Mouse (Mus musculus) lung, postnatal 4 days (tissue): ENCODE data around the gene Pon1.

Experiments used
- DNase-seq, 2 experiments: peaks; one replicate each; pipeline ENCODE4 v3.0.0; 2021

Pon1 gene

DNA sequence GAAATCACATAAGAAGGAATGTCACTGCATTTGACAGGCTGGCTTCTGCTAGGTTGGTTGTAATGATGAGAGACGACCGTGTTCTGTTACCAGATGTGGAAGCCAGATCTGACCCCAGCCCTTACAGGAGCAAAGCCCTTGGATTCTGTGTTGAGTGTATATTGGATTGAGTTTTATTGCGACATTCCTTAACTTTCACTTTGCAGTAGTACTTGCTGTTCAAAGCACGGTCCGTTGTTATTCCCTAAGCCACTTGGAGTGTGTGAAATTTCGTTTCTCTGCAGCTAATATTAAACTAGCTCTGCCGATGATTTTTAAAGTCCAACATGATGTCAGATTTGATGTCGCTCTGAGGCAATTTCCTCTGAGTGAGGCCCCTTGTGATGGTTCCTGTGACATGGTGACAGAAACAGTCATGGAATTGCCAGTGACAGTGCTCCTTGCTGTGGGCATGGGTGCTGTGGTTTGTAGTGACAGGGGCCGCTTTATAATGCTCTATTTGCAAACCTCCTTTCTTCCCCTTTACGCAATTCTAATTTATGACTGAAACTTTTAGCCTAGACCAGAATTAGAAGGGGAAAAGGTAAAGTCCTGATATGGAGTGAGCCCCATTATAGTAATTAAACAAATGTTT is 19.4 kb downstream of the Pon1 start:
- DNase-seq = no peak

DNA sequence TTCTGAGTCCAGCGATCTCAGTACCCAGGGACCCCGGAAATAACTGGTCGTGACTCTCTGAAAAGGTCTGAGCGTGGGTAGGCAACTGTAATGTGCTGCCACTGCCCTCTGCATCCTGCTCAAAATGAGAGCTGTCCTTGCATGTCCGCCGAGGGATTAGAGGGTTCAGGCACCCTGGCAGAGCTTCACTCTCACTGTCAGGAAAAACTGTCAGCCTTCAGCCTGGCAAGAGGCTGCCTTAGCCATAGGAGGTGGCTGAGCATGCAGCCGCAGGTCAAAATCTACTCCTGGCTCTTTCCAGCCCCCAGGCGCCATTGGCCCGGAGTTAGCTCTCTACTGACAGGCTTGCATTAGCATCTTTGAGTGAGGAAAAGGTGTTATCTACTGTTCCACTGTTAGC is 21.2 kb downstream of the Pon1 start:
- no peak for DNase-seq

DNA sequence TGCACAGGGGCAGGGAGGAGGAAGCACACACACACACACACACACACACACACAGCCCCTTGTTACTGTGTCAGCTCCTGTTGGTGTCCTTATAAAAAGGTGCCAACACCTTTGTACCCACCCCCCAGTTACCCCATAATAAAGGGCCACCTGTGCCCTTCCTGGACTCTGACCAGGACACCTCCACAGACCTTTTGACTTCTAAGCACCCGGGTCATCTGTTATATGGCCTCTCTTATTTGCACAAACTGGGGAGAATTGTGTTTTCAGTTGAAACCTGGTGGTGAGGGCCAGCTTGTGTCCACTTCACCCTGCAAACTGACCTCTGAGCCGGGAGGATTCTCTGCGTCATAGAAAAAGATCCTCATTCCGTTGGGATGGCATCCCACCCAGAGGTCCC is 22.3 kb downstream of the Pon1 start:
- no peak for DNase-seq

DNA sequence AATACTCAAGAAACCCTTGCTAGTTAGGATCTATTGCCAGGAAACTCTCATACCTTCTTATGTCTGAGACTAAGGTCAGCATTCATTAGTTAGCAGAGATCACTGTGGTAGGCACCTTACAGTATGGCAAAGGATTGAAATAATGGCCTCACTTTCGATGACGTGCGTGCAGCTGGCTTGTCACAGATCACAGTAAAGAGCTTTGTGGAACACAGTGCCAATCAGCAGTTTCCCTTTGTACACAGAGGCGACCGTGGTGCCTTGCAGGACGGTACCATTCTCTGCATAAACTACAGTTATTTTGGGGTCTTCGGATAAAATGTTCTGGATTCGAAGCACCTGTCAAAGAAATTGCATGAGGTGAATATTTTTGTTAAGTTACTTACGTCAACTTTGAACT is 25.6 kb downstream of the Pon1 start:
- no peak for DNase-seq

DNA sequence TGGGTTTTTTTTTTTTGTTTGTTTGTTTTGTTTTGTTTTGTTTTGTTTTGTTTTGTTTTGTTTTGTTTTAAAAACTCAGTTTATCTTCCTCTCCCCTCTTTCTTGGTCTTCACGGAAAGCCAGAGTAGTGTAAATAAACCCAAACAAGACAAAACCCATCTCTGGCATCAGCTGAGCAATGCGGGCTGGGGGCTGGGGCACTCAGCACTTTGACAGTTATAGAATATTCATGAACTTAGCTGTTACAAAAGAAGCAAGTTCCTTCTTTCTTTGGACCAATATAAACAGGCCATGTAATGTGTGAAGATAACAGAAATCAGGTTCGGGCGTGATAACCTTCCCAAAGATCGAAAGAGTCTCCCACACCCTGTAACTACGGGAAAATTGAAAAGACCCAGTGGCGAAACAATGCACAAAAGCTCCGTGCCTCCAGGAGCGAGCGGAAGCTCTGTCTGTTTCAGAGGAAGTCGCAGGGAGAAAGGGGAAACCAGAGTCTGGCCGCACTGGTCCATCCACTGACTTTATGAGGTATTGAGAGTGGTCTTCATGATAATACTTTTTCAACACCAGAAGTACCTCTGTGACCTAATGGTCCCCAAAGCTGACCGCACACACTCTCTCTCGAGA is 26.6 kb downstream of the Pon1 start:
- DNase-seq = peak; percentile 30 to 42

DNA sequence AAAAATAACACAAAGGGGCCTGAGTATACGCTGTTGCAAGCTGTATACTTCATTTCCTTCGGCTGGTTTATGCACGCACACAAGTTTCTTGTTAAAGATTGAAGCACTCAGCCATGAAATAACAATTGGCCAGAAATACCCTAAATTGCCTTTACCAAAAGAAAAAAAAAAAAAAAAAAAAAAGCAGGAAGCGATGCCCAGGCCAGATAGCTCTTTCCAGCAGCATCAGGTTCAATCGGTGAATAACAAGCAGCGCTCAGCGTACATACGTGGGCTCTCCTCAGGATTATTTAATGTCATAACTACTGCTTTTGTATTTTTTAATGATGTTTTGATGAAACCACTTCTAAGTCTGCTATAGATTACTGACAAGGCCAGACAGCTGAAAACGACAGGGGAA is 28.9 kb downstream of the Pon1 start:
- no peak for DNase-seq

DNA sequence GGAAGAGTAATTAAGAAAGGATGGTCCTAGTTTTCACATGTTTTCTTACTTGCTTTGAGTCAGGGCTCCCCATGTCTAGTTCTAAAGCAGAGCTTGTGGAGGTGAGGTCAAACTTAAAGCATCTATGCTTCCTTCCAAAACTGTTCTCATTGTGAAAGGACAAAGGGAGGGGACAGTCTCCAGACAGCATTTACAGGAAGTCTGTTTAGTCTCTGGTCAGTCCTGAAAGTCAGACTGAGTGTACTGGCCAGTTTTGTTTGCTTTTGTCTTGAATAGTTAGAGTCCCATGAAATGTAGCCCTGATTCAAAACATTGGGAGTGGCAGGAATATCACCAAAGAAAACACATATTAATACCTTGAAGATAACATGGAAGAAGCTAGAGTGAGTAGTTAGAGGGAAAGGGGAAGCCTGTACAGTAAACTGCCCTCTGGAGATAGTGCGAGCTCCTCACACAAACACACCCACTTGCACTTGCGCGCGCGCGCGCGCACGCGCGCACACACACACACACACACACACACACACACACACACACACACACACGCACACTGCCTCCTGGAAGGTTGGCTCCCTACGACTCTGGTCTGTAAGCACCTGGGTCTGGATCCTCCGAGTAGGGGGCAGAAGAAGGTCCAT is 30.1 kb downstream of the Pon1 start:
- no peak for DNase-seq

DNA sequence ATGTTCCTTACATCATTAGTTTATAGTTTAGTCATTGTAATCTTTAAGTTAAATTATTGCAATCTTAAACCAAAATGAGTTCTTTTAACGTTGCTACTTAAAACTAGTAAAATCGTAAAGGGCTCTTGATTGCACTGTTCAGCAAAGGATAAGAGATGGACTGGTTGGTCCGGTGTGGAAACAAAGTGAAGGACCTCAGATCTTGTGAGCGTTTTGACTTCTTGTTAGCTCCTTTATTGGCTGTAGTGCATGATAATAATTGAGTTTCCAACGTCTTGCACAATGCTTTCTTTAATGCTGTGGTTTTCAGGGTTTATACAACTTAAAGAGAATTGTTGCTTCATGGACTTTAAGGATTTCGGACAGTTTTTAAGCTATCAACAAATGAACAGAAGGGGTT is 31.7 kb downstream of the Pon1 start:
- DNase-seq = no peak

DNA sequence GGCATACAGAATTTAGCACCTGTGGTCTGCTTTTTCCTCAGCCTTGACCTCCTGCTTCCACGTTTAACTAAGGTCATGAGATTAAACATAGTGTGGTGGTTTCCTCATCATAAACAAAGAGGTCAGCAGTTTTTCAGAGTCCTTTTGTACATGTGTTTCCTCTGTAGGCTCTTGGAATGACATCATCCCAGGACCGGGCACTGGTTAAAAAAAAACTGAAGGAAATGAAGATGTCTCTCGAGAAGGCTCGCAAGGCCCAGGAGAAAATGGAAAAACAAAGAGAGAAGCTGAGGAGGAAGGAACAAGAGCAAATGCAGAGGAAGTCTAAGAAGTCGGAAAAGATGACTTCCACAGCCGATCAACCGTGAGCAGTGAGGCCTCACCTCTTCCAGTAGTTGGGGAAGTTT is 34.4 kb downstream of the Pon1 start:
- no peak for DNase-seq

DNA sequence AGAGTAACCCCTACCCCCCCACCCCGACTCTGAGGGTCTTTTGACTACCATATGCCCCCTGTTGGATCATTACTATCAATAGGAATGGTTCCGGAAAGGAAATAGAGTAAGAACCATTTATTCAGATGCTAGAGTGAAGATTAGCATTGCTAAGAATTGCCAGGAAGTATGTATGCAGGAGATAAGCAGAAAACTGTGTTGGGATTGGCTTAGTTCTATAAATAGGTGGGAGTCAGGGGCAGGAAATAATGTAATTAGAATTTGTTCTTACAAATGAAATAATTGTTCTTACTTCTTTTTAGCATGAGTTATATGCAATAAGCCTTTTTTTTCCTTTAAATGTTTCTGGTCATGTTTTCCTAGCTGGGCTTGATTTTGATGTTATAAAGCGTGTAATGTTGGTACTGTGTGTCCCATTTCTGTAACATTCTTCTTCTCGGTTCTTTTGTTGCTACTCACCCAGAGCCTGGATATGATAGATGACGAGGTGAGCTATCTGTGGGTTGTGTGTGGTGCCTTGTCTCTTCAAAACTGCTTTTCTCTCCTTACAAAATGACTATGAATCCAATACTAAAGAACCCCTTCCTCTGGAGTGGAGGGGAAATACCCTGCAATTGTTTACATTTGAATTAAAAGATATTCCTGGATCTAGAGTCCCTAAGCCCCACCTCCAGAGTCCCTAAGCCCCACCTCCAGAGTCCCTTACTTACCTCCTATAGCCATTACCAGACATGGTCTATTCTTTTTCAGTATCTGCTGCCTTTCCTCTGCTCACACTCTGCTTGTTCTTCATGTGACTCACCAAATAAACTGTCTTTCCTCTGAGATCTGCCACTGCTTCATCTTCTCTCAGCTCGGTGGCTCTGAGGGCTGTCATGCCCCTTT is 37.0 kb downstream of the Pon1 start:
- DNase-seq = no peak

DNA sequence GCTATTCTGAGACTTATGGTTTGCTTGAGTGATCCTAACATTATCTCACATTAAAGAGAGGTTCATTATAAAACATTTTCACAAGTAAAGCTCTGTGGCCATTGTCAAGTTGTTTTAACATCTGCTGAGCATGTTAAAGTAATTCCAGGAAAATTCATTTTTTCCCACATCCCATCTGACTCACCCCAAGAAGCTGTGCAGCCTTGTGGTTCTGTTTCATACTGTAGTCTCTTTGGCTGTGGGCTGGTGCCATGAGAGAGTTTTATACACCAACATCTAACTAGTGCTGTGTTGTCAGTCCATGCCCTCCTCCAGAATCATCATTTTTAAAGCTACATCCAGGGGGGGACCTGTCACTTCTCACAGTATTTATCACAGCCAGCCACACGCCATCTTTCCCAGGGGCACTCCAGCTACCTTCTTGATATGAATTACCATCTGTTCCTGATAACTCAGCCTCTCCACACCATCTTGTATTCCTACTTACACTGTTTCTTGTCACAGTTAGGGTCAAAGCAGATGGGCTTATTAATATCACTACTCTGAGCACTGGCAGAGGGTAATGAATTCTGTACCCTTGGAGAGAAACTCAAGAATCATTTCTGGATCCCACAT is 38.3 kb downstream of the Pon1 start:
- DNase-seq = no peak

DNA sequence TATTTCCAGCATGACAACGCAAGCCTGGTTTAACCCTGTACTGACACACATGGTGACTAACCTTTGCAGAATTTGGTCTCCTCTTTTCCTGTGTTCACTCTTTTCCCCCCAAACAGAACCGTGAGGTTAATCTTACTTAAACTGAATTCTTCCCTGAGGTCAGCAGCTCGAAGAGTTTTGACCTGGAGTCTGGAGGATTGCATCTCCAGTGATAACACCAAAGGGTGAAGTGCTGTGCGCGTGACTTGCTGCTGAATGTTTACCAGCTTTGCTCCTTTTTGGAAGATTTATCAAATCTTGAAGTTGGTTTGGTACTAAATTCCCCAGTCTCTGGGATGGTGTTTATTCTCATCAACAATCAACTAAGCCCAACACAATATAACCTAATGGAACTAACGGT is 39.0 kb downstream of the Pon1 start:
- no peak for DNase-seq

DNA sequence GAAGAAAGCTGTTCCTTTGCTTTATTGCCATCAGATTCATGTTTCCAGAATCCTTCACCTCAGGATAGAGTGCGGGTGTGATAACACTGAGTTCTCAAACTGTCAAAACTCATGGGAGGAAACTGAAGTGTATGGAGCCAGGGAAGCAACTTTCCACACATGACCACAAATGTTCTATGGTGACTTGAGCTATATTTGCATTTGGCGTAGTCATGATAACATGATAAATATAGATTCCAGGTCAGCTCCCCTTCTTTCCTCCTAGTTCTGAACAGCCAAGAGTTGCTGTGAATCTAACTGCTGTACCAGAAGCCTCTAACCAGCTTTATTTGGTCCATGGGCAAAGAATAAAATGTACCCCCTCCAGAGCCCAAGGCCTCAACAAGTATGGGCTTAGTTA is 41.6 kb downstream of the Pon1 start:
- DNase-seq = no peak

DNA sequence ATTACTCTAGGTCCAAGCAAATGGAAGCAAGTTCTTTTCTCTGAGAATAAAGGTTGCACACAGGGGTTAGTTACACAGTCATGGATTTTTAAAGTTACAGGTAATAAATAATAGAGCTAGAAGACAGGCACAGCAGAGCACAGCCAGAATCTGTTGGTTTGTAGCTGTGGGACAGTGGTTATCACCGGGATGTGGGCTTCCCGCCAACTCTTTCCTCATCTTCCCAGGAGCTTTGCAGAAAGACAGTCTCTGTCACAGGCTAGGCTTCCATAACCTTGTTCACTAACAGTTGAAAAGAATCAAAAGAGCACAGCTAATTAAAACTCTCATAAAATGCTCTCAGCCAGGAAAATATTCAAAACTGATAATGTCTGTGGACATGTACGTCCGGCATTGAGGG is 42.6 kb downstream of the Pon1 start:
- no peak for DNase-seq

DNA sequence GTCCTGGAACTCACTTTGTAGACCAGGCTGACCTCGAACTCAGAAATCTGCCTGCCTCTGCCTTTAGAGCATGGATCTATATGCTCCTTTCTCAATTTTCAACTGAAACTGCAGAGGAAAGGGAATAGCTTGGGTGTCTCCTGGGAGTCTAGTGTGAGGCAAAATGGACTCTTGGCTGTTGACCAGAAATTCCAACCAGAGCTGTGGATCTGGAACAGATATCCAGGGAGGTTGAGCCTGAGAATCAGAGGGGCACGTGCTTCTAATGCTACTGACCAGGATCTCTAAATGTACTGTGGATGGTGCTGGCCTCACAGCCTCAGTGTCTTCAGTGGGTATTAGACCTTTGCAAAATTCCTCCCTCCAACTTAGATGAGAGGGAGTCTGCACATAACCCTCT is 43.8 kb downstream of the Pon1 start:
- no peak for DNase-seq

DNA sequence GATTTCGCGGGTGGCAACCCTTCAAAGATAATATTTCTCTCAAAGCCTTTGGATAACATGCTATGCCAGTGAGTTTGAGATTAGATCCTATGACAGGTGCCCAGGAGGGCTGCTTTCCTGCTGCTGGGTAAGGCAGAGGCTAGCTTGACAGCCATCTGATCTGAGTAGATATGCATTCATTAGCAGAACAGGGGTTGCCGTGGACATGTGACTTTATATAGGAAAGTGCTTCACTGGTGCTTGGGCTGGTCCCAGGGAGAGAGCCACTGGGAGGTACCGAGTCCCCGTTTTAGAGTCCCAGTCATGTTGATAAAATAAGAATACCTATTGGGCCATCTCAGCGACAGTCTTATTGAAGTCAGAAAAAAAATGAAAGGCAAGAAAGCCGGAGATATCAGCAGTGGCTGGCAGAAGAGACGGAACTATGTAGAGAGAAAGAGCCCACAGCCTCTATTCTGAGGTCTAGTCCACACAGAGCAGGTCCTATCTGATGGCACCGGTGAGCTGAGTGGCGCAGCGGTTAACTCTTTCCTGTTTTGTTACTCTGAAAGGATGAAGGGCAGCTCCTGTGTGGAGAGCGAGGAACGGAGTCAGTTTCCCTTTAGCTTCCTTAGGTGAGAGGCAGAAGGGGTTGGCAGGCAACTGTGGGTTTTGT is 46.1 kb downstream of the Pon1 start:
- DNase-seq = no peak

DNA sequence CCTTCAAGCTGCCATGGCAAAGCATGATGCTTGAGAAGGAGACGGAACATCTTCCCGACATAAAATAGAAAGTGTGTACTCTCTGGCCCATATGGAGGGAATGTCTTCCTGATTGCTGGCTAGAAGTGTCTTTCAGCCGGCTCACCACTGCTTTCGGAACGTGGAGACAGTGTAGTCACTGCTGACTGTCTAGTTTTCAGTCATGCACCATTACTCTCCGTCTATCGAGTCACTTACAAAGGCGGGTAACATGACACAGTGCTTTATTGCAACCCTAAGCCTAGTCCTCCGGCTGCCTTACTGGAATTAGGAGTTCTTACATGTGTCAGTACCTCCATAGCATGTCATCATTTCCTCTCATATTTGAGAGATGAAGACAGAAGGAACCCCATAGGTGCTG is 54.1 kb downstream of the Pon1 start:
- DNase-seq = no peak

DNA sequence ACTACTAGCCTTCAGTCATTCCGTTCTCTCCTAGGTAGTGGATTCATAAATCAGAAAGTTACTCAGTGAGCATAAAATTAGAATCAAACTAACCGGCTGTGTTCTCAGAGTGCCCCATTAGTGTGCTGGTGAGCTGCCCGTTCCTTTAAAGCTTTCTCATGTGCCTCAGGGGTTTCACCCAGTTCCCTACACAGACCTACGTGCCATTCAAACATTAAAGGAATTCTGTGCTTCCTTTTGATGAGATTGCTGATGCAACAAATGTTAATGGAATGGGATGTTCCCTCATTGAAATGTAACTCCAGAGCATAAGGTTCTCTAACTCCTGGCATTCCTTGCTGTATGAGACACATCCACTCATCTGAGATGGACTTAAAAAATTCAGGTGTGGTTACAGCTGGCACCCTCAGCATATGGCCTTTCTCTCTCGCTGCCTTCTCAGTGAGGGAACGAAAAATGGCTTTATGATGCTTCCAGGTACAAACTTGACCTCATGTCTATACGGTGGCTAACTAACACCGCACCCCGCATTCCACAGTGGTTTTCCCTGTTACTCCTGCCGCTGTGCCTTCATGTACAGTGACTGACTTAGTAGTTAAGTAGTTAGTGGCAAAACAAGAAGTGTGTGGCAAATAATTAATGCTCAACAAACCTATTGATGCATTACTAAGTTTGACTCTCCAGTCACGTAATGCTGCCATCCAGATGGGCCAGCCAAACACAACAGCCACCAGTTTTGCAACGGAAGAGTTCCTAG is 54.7 kb downstream of the Pon1 start:
- DNase-seq = no peak

DNA sequence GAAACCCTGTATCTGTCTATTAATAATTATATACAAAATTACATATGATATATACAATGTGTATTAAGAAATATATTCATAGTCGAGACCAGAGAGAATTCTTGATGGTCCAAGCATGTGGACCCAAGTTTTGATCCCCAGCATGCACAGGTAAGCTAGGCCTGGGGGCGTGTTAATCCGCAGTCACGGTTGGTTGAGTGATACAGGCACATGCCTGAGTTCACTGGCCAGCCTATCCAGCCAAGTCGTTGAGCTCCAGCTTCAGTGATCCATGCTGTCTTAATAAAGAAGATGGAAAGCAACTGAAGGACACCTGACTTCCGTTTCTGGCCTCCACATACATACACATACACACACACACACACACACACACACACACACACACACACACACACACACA is 57.7 kb downstream of the Pon1 start:
- no peak for DNase-seq

DNA sequence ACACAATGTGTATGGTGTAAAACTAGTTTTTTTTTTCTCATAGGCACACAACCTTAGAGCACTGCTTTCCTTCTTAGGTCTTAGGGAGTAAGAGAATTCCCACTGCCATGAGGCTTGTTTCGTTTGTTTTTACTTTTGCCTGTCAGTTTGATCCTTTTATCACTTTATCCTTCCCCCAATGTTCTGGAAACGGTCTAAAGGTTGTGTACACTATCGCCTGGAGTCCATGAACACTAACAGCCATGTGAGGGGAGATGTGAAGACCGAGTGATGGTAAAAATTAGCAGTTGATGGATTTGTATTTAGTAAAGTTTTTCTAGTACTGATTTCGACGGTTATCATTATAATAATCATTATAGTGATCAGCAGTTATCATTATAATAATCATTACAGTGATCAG is 58.8 kb downstream of the Pon1 start:
- DNase-seq = no peak

DNA sequence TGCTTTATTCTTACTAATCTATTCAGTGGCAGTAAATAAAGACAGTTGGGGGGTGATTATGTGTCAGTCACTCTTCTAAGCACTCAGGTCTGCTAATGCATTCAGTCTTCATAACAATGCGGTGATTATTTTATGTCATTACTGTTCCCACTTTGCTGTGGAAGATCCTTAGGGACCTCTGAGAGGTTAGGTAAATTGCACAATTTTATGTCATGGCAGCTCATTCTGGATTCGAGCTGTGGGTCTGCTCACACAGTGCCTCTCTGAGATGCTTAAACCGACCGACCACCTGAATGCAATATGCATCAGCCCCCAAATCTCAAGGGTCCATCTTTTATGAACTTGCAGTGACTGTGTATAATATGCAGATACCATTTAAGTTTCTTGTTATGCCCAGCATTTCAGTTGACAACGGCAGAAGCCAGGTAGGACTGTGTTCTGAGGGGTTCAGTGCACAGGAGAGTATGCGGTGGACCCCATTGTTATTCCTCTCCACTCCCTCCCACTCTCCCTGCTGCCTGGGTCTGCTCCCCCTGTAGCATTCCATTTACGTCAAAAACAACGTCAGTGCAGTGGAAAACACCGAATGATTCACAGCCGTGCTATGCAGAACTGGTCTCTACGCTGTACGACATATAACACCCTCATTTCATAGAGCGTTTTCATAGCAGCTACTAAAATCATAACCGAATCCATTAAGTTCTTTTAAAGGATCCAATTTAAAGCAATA is 64.2 kb downstream of the Pon1 start:
- DNase-seq = no peak
